Mouse (Mus musculus) G1E (cell line): ENCODE measurements around the gene Tcstv1. TPM values are rescaled to one million over a fixed set of nuclear protein-coding genes. Genes with fewer than 3 reads are reported as not detected.

Experiments used
- polyA plus RNA-seq: library from polyadenylated mRNA; stranded (reverse); fragments of >175 nt; gene quantifications from 2 replicates; pipeline ENCODE4 v1.2.3, GENCODE M21; 2012
- total RNA-seq, 2 experiments: library from RNA; stranded (forward) in 1 of 2; stranded (reverse) in 1 of 2; fragments of 200-1000 nt in 1 of 2; fragments of >200 nt in 1 of 2; fragmentation: Nextera tagmentation in 1 of 2; gene quantifications; 2 replicates each; pipeline ENCODE4 v1.2.3; 2014 to 2017

The Tcstv1 gene
- total and polyA plus RNA-seq, 3 experiments, result not detected

Other genes with a start within 250 kb of the Tcstv1 start
- 68.6 and 78.9 TPM in 2 replicates for gene Hmgcs1, start 204.4 kb downstream of the Tcstv1 start, total RNA-seq (2014; fragmentation: Nextera tagmentation)
- gene Hmgcs1, start 204.4 kb downstream of the Tcstv1 start, total RNA-seq (2017), result 259 and 314 TPM in 2 replicates
- gene Hmgcs1, start 204.4 kb downstream of the Tcstv1 start, polyA plus RNA-seq, result 9.4 and 14.6 TPM in 2 replicates
- 0.19 TPM in 1 of 2 replicates, not detected in the other for gene Nim1k, start 138.9 kb downstream of the Tcstv1 start, total RNA-seq (2014; fragmentation: Nextera tagmentation)
- gene Nim1k, start 138.9 kb downstream of the Tcstv1 start, total RNA-seq (2017), result 0.11 and 0.12 TPM in 2 replicates
- gene Nim1k, start 138.9 kb downstream of the Tcstv1 start, polyA plus RNA-seq, result 0.01 TPM in 1 of 2 replicates, not detected in the other
- gene Zfp131, start 103.9 kb downstream of the Tcstv1 start, total RNA-seq (2014; fragmentation: Nextera tagmentation), result 59.1 and 73.7 TPM in 2 replicates
- 41.2 and 43.7 TPM in 2 replicates for gene Zfp131, start 103.9 kb downstream of the Tcstv1 start, total RNA-seq (2017)
- 20.0 and 30.6 TPM in 2 replicates for gene Zfp131, start 103.9 kb downstream of the Tcstv1 start, polyA plus RNA-seq
- gene AF067063, start 64.6 kb downstream of the Tcstv1 start, total RNA-seq (2014; fragmentation: Nextera tagmentation), result not detected in 2 replicates
- not detected in 2 replicates for gene AF067063, start 64.6 kb downstream of the Tcstv1 start, total RNA-seq (2017)
- gene AF067063, start 64.6 kb downstream of the Tcstv1 start, polyA plus RNA-seq, result not detected in 2 replicates
- gene D13Ertd608e, start 58.8 kb downstream of the Tcstv1 start, total RNA-seq (2014; fragmentation: Nextera tagmentation), result not detected in 2 replicates
- gene D13Ertd608e, start 58.8 kb downstream of the Tcstv1 start, total RNA-seq (2017), result not detected in 2 replicates
- gene D13Ertd608e, start 58.8 kb downstream of the Tcstv1 start, polyA plus RNA-seq, result not detected in 2 replicates
- not detected in 2 replicates for gene Gm21761, start 34.5 kb upstream of the Tcstv1 start, total RNA-seq (2014; fragmentation: Nextera tagmentation)
- gene Gm21761, start 34.5 kb upstream of the Tcstv1 start, total RNA-seq (2017), result 0.16 TPM in 1 of 2 replicates, not detected in the other
- not detected in 2 replicates for gene Gm21761, start 34.5 kb upstream of the Tcstv1 start, polyA plus RNA-seq
- gene B020031M17Rik, start 56.0 kb upstream of the Tcstv1 start, total RNA-seq (2014; fragmentation: Nextera tagmentation), result not detected in 2 replicates
- not detected in 2 replicates for gene B020031M17Rik, start 56.0 kb upstream of the Tcstv1 start, total RNA-seq (2017)
- gene B020031M17Rik, start 56.0 kb upstream of the Tcstv1 start, polyA plus RNA-seq, result not detected in 2 replicates
- gene Gm36079, start 132.2 kb upstream of the Tcstv1 start, total RNA-seq (2014; fragmentation: Nextera tagmentation), result not detected in 2 replicates
- 0.35 and 1.7 TPM in 2 replicates for gene Gm36079, start 132.2 kb upstream of the Tcstv1 start, total RNA-seq (2017)
- not detected in 2 replicates for gene Gm36079, start 132.2 kb upstream of the Tcstv1 start, polyA plus RNA-seq
- not detected in 2 replicates for gene Gm21188, start 157.4 kb upstream of the Tcstv1 start, total RNA-seq (2014; fragmentation: Nextera tagmentation)
- gene Gm21188, start 157.4 kb upstream of the Tcstv1 start, total RNA-seq (2017), result 0.27 and 0.70 TPM in 2 replicates
- 0.02 TPM in 1 of 2 replicates, not detected in the other for gene Gm21188, start 157.4 kb upstream of the Tcstv1 start, polyA plus RNA-seq
- not detected in 2 replicates for gene Gm20767, start 245.5 kb upstream of the Tcstv1 start, total RNA-seq (2014; fragmentation: Nextera tagmentation)
- 0.41 TPM in 1 of 2 replicates, not detected in the other for gene Gm20767, start 245.5 kb upstream of the Tcstv1 start, total RNA-seq (2017)
- not detected in 2 replicates for gene Gm20767, start 245.5 kb upstream of the Tcstv1 start, polyA plus RNA-seq